Mouse (Mus musculus) liver, embryonic 13.5 days (tissue): ENCODE measurements around the gene Ldlrad3. TPM values are rescaled to one million over a fixed set of nuclear protein-coding genes. Genes with fewer than 3 reads are reported as not detected.

Source experiments
- ATAC-seq: fragments of 200-750 bp; cut with Nextera tagmentation; 2 replicates; pipeline ENCODE4 v1.8.0; 2017; ENCODE audit warnings: low read depth, mild to moderate bottlenecking, moderate number of reproducible peaks, moderate library complexity
- DNase-seq: peaks from one replicate; pipeline ENCODE4 v3.0.0; 2022
- H3K27ac ChIP-seq: fragments of 300-500 bp; sonication (generic); 2 replicates; pipeline ENCODE4 v1.5.1; 2015; ENCODE audit warnings: moderate library complexity, mild to moderate bottlenecking, inconsistent platforms
- H3K27me3 ChIP-seq: fragments of 300-500 bp; sonication (generic); 2 replicates; pipeline ENCODE4 v1.6.1; 2015; ENCODE audit warnings: mild to moderate bottlenecking, inconsistent platforms
- H3K36me3 ChIP-seq: fragments of 300-500 bp; sonication (generic); 2 replicates; pipeline ENCODE4 v1.6.1; 2015; ENCODE audit warnings: mild to moderate bottlenecking, inconsistent platforms
- H3K4me1 ChIP-seq: fragments of 300-500 bp; sonication (generic); replicated peaks from 2 replicates; pipeline ENCODE4 v1.6.1; 2015; ENCODE audit warnings: inconsistent platforms
- H3K4me2 ChIP-seq: fragments of 300-500 bp; sonication (generic); 2 replicates; pipeline ENCODE4 v1.6.1; 2015; ENCODE audit warnings: inconsistent platforms, mild to moderate bottlenecking, moderate library complexity
- H3K4me3 ChIP-seq: fragments of 300-500 bp; sonication (generic); replicated peaks from 2 replicates; pipeline ENCODE4 v1.5.1; 2015; ENCODE audit warnings: mild to moderate bottlenecking, inconsistent platforms
- H3K9ac ChIP-seq: fragments of 300-500 bp; sonication (generic); 2 replicates; pipeline ENCODE4 v1.6.1; 2015; ENCODE audit warnings: mild to moderate bottlenecking, inconsistent platforms
- H3K9me3 ChIP-seq: fragments of 300-500 bp; sonication (generic); replicated peaks from 2 replicates; pipeline ENCODE4 v1.6.1; 2016; ENCODE audit warnings: inconsistent platforms
- WGBS: fragments of 180-500 bp; shearing (Covaris S2); methylation state at CpG from one replicate; pipeline ENCODE4 v1.1.7; 2015; ENCODE audit not compliant: insufficient replicate concordance; 5-methylcytosine and 5-hydroxymethylcytosine counted together
- polyA plus RNA-seq: library from polyadenylated mRNA; unstranded; fragments of >200 nt; fragmentation: Nextera tagmentation; extraction: Ambion mirVana; gene quantifications from 2 replicates; pipeline ENCODE4 v1.2.1, GENCODE M21; 2015

Gene Ldlrad3
- polyA plus RNA-seq, 1 experiment from 2014 or later = 3.8 TPM

- no peak overlapping the region for H3K27ac ChIP-seq
- no peak overlapping the region for H3K4me3 ChIP-seq
- ATAC-seq (no peak), DNase-seq (no peak)
- H3K4me1 ChIP-seq = no peaks in the 10 kb centered on the region
- H3K9ac ChIP-seq = no peak overlapping the region
- no peak overlapping the region for H3K4me2 ChIP-seq
- WGBS = 68% methylated on average over 7 of the region's 7 CpGs
- H3K27me3 ChIP-seq = no peaks in the 10 kb centered on the region
- H3K36me3 ChIP-seq = no peaks in the 10 kb centered on the region
- H3K9me3 ChIP-seq = no peaks in the 10 kb centered on the region
Observed at GRCm38 (mm10) chr2:102063906-102064505, 122.2 kb downstream of the Ldlrad3 start.

- no peak for ATAC-seq
- H3K36me3 ChIP-seq = no peaks in the 10 kb centered on the region
- no peak overlapping the region for H3K27ac ChIP-seq
- H3K4me1 ChIP-seq = no peaks in the 10 kb centered on the region
- no peaks in the 10 kb centered on the region for H3K9me3 ChIP-seq
- no peaks in the 10 kb centered on the region for H3K27me3 ChIP-seq
- 46% methylated on average over 7 of the region's 7 CpGs for WGBS
- H3K4me2 ChIP-seq = no peak overlapping the region
- H3K9ac ChIP-seq = no peak overlapping the region
- H3K4me3 ChIP-seq = no peak overlapping the region
- DNase-seq = no peak
Observed at GRCm38 (mm10) chr2:102062861-102063468, 123.2 kb downstream of the Ldlrad3 start.

GRCm38 (mm10) chr2:102061921-102062320 lies 124.3 kb downstream of the Ldlrad3 start:
- H3K9ac ChIP-seq = no peak overlapping the region
- DNase-seq = no peak
- peaks cover 8% of the 10 kb centered on the region for H3K4me1 ChIP-seq

GRCm38 (mm10) chr2:102057746-102058145 lies 128.4 kb downstream of the Ldlrad3 start:
- Histone ChIP-seq H3K9me3 (no peaks in the 10 kb centered on the region), H3K9ac (no peak overlapping the region), H3K4me3 (no peak overlapping the region), H3K4me1 (peaks cover 8% of the 10 kb centered on the region), H3K27me3 (no peaks in the 10 kb centered on the region), H3K4me2 (no peak overlapping the region), H3K36me3 (no peaks in the 10 kb centered on the region), H3K27ac (no peak overlapping the region)
- DNase-seq = no peak
- ATAC-seq = no peak
- 72% methylated on average over 12 of the region's 12 CpGs for WGBS

More at GRCm38 (mm10) chr2:102061921-102062320, 124.3 kb downstream of the Ldlrad3 start:
- H3K4me3 ChIP-seq = no peak overlapping the region
- WGBS = 73% methylated on average over 8 of the region's 8 CpGs
- H3K4me2 ChIP-seq = no peak overlapping the region
- no peaks in the 10 kb centered on the region for H3K27me3 ChIP-seq
- no peaks in the 10 kb centered on the region for H3K36me3 ChIP-seq
- no peaks in the 10 kb centered on the region for H3K9me3 ChIP-seq
- no peak for ATAC-seq
- H3K27ac ChIP-seq = no peak overlapping the region

- no peak overlapping the region for H3K27ac ChIP-seq
- WGBS = 26% methylated on average over 9 of the region's 9 CpGs
- no peak overlapping the region for H3K9ac ChIP-seq
- H3K4me3 ChIP-seq = no peak overlapping the region
- no peak for DNase-seq
- H3K27me3 ChIP-seq = no peaks in the 10 kb centered on the region
- no peak overlapping the region for H3K4me2 ChIP-seq
- H3K9me3 ChIP-seq = no peaks in the 10 kb centered on the region
- H3K36me3 ChIP-seq = no peaks in the 10 kb centered on the region
- peaks cover 8% of the 10 kb centered on the region for H3K4me1 ChIP-seq
- no peak for ATAC-seq
Observed at GRCm38 (mm10) chr2:102057029-102057685, 129.0 kb downstream of the Ldlrad3 start.

GRCm38 (mm10) chr2:102056144-102056543 lies 130.0 kb downstream of the Ldlrad3 start:
- Histone ChIP-seq H3K9ac (no peak overlapping the region), H3K9me3 (no peaks in the 10 kb centered on the region), H3K36me3 (no peaks in the 10 kb centered on the region), H3K27ac (no peak overlapping the region), H3K4me2 (no peak overlapping the region), H3K4me1 (peaks cover 8% of the 10 kb centered on the region), H3K4me3 (no peak overlapping the region), H3K27me3 (no peaks in the 10 kb centered on the region)
- no peak for DNase-seq
- WGBS = 53% methylated on average over 8 of the region's 8 CpGs
- ATAC-seq = no peak

GRCm38 (mm10) chr2:102052951-102053660 lies 133.1 kb downstream of the Ldlrad3 start:
- H3K4me1 ChIP-seq = peaks cover 8% of the 10 kb centered on the region
- ATAC-seq (no peak), DNase-seq (no peak)
- H3K27ac ChIP-seq = no peak overlapping the region
- no peaks in the 10 kb centered on the region for H3K27me3 ChIP-seq
- 59% methylated on average over 10 of the region's 10 CpGs for WGBS
- H3K9ac ChIP-seq = no peak overlapping the region
- H3K4me3 ChIP-seq = no peak overlapping the region
- H3K9me3 ChIP-seq = no peaks in the 10 kb centered on the region
- H3K36me3 ChIP-seq = no peaks in the 10 kb centered on the region
- H3K4me2 ChIP-seq = no peak overlapping the region

- Histone ChIP-seq H3K4me3 (no peak overlapping the region), H3K9me3 (no peaks in the 10 kb centered on the region), H3K27ac (no peak overlapping the region), H3K36me3 (no peaks in the 10 kb centered on the region), H3K4me1 (peaks cover 3% of the 10 kb centered on the region), H3K4me2 (no peak overlapping the region), H3K27me3 (no peaks in the 10 kb centered on the region), H3K9ac (no peak overlapping the region)
- DNase-seq (no peak), ATAC-seq (no peak)
- 69% methylated on average over 6 of the region's 6 CpGs for WGBS
Observed at GRCm38 (mm10) chr2:102052353-102052752, 133.8 kb downstream of the Ldlrad3 start.

- Histone ChIP-seq H3K27ac (no peak overlapping the region), H3K27me3 (no peaks in the 10 kb centered on the region), H3K4me2 (no peak overlapping the region), H3K9ac (no peak overlapping the region), H3K9me3 (no peaks in the 10 kb centered on the region), H3K36me3 (no peaks in the 10 kb centered on the region), H3K4me1 (no peaks in the 10 kb centered on the region; the same call in 1 of the 2 replicates), H3K4me3 (no peak overlapping the region)
- WGBS = 57% methylated on average over 10 of the region's 10 CpGs
- DNase-seq (no peak), ATAC-seq (no peak)
Observed at GRCm38 (mm10) chr2:102049866-102050550, 136.2 kb downstream of the Ldlrad3 start.

- ATAC-seq = no peak
- 75% methylated on average over 16 of the region's 16 CpGs for WGBS
- Histone ChIP-seq H3K27me3 (no peaks in the 10 kb centered on the region), H3K36me3 (no peaks in the 10 kb centered on the region), H3K27ac (no peak overlapping the region), H3K9ac (no peak overlapping the region), H3K4me1 (no peaks in the 10 kb centered on the region; the same call in 1 of the 2 replicates), H3K4me2 (no peak overlapping the region), H3K4me3 (no peak overlapping the region), H3K9me3 (no peaks in the 10 kb centered on the region)
- DNase-seq = no peak
Observed at GRCm38 (mm10) chr2:102048296-102049175, 137.6 kb downstream of the Ldlrad3 start.
